Mouse (Mus musculus) intestine, postnatal 0 days (tissue): ENCODE results near the gene Tbcel. TPM values are rescaled to one million over a fixed set of nuclear protein-coding genes. Genes with fewer than 3 reads are reported as not detected.

Experiments
- ATAC-seq: fragments of 200-750 bp; cut with Nextera tagmentation; 2 replicates; pipeline ENCODE4 v1.8.0; 2017; ENCODE audit warnings: mild to moderate bottlenecking, moderate TSS enrichment, moderate library complexity
- H3K27ac ChIP-seq: fragments of 300-500 bp; sonication (generic); 2 replicates; pipeline ENCODE4 v1.5.1; 2014; ENCODE audit warnings: mild to moderate bottlenecking, low read depth, low read length, moderate library complexity
- H3K27me3 ChIP-seq: fragments of 300-500 bp; sonication (generic); replicated peaks from 2 replicates; pipeline ENCODE4 v1.6.1; 2014; ENCODE audit warnings: low read length, mixed read lengths; ENCODE audit not compliant: control insufficient read depth, insufficient read depth
- H3K36me3 ChIP-seq: fragments of 300-500 bp; sonication (generic); 2 replicates; pipeline ENCODE4 v1.6.1; 2014; ENCODE audit warnings: mild to moderate bottlenecking, moderate library complexity; ENCODE audit not compliant: control insufficient read depth, insufficient read depth
- H3K4me1 ChIP-seq: fragments of 300-500 bp; sonication (generic); replicated peaks from 2 replicates; pipeline ENCODE4 v1.6.1; 2014; ENCODE audit warnings: antibody characterized with exemption, low read length, mixed read lengths; ENCODE audit not compliant: control insufficient read depth, insufficient read depth
- H3K4me2 ChIP-seq: fragments of 300-500 bp; sonication (generic); replicated peaks from 2 replicates; pipeline ENCODE4 v1.6.1; 2014; ENCODE audit warnings: low read depth, mild to moderate bottlenecking, moderate library complexity
- H3K4me3 ChIP-seq: fragments of 300-500 bp; sonication (generic); 2 replicates; pipeline ENCODE4 v1.5.1; 2014; ENCODE audit warnings: low read depth, low read length
- H3K9ac ChIP-seq: fragments of 300-500 bp; sonication (generic); 2 replicates; pipeline ENCODE4 v1.6.1; 2014; ENCODE audit warnings: mild to moderate bottlenecking, low read depth, low read length
- H3K9me3 ChIP-seq: fragments of 300-500 bp; sonication (generic); 2 replicates; pipeline ENCODE4 v1.6.1; 2016; ENCODE audit warnings: mixed run types; ENCODE audit not compliant: control insufficient read depth
- CTCF ChIP-seq: sonication (generic); IDR thresholded peaks from 2 replicates; pipeline ENCODE4 v1.5.1; 2016; ENCODE audit warnings: low read depth, mild to moderate bottlenecking, control low read depth, antibody characterized with exemption, moderate library complexity
- WGBS: fragments of 180-500 bp; shearing (Covaris S2); extraction: QIAGEN DNeasy Blood & Tissue Kit; methylation state at CpG from one replicate; pipeline ENCODE4 v1.1.7; 2014; 5-methylcytosine and 5-hydroxymethylcytosine counted together
- microRNA-seq: library from miRNA; unstranded; fragments of <30 nt; microRNA quantifications from one replicate; pipeline ENCODE4, GENCODE M21; 2016
- polyA plus RNA-seq: library from polyadenylated mRNA; unstranded; fragments of >200 nt; fragmentation: Nextera tagmentation; extraction: Ambion mirVana; gene quantifications from 2 replicates; pipeline ENCODE4 v1.2.1, GENCODE M21; 2015

Gene Tbcel
- polyA plus RNA-seq, 1 experiment from 2014 or later = 12.2 TPM

- Histone ChIP-seq H3K4me1 (no peaks in the 10 kb centered on the region), H3K27me3 (no peaks in the 10 kb centered on the region), H3K36me3 (no peaks in the 10 kb centered on the region), H3K27ac (no peak overlapping the region), H3K4me3 (no peak overlapping the region), H3K4me2 (no peak overlapping the region), H3K9ac (no peak overlapping the region), H3K9me3 (no peaks in the 10 kb centered on the region)
- 94% methylated on average over 15 of the region's 15 CpGs for WGBS
- ATAC-seq = no peak
- no peak for TF ChIP-seq CTCF
Observed at GRCm38 (mm10) chr9:42377656-42378055, 130.0 kb downstream of the Tbcel start.

GRCm38 (mm10) chr9:42371670-42372368, 135.8 kb downstream of the Tbcel start:
- Histone ChIP-seq H3K27me3 (no peaks in the 10 kb centered on the region), H3K9ac (no peak overlapping the region), H3K36me3 (no peaks in the 10 kb centered on the region), H3K4me2 (no peak overlapping the region), H3K9me3 (no peaks in the 10 kb centered on the region), H3K27ac (no peak overlapping the region), H3K4me1 (no peaks in the 10 kb centered on the region), H3K4me3 (no peak overlapping the region)
- WGBS = 54% methylated on average over 6 of the region's 6 CpGs
- no peak for ATAC-seq
- no peak for TF ChIP-seq CTCF

Small RNA genes lying within 50 kb of the gene (microRNA-seq; reads per million reads assigned to microRNA genes)
- not detected for gene Gm44311

Other genes starting within 250 kb of the Tbcel start
- gene Sc5d, start 243.6 kb downstream of the Tbcel start, polyA plus RNA-seq = 79.8 and 87.7 TPM in 2 replicates
- 0.04 and 0.10 TPM in 2 replicates for gene Tecta, start 107.9 kb downstream of the Tbcel start, polyA plus RNA-seq